Mouse (Mus musculus) spleen, postnatal 4 days (tissue): ENCODE measurements at regions not wholly inside any gene's neighbourhood (a gene's known extent, or its start where the extent isn't known, plus 50 kb on each side); places are given as distances from the start of the nearest gene placed in this dataset.

Source experiments
- DNase-seq, 2 experiments: peaks; one replicate each; pipeline ENCODE4 v3.0.0; 2022; ENCODE audit warnings: low spot score in 2 of 2

- DNase-seq = no peak
Observed at GRCm38 (mm10) chr12:26903073-26903893, 434.3 kb downstream of the Cmpk2 start.

GRCm38 (mm10) chr12:26891190-26891589, 422.2 kb downstream of the Cmpk2 start:
- no peak for DNase-seq

GRCm38 (mm10) chr12:26886635-26887014, 417.6 kb downstream of the Cmpk2 start:
- no peak for DNase-seq

DNA sequence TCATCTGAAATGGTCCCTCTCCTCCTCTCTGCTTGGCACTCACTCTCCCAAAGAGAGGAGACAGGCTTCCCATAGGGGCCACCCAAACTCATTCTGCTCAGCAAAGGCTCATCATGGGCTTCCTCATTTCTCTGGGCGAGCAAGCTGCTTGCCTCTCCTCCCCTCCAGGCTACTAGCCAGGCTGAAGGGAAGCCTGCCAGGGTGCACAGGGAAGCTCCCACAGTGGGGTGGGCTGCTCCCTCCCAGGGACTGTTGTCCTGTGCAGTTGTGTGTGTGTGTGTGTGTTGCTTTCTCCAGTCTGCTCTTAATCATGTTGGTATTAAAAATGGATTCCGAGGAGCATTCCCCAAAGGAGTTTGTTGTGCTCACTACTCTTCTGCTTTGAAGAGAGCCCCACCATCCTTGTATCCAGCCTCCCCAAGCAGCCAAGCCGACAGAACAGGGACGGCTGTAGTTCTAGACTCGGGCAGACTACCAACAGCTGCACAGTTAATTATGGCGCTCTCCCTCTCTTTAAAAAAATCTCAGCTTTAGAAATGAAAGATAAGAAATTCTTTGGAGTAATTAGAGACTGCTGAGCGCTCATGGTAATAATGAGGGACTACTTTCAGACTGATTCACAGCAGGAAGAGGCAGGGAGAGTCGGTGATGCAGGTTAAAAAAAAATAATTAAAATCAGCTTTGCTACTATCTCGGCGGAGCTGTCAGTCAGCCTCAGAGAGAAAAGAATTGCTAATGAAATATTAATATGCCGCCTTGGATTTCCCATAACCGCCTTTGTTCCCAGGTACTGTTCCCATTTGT, 417.0 kb downstream of the Cmpk2 start:
- DNase-seq = no peak

GRCm38 (mm10) chr12:26885083-26885482, 416.1 kb downstream of the Cmpk2 start:
- DNase-seq = no peak

GRCm38 (mm10) chr12:26884156-26884555, 415.2 kb downstream of the Cmpk2 start:
- no peak for DNase-seq

GRCm38 (mm10) chr12:26877691-26878121, 408.7 kb downstream of the Cmpk2 start:
- DNase-seq = no peak

DNA sequence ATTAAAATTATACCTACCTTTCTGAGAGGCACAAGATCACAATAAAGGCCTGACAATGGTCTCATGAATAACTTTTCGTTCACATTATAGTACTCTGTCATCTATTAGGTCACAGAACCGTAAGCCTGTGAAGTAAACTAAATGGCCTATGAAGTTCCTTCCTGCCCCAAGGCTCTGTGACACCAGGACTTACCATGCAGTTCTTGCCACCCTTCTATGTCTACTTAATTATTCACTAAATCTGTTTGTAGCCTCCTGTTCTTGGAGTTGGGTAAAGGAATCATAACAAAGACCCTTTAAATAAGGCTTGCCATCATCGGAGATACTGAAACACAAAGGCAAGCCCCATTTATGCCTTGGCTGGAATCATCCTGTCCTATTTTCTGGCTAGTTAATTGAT, 408.3 kb downstream of the Cmpk2 start:
- no peak for DNase-seq

- DNase-seq = no peak
Observed at GRCm38 (mm10) chr12:26872466-26872865, 403.5 kb downstream of the Cmpk2 start.

GRCm38 (mm10) chr12:26867731-26868130, 398.7 kb downstream of the Cmpk2 start:
- no peak for DNase-seq

GRCm38 (mm10) chr12:26855091-26855516, 386.1 kb downstream of the Cmpk2 start:
- DNase-seq = no peak

DNA sequence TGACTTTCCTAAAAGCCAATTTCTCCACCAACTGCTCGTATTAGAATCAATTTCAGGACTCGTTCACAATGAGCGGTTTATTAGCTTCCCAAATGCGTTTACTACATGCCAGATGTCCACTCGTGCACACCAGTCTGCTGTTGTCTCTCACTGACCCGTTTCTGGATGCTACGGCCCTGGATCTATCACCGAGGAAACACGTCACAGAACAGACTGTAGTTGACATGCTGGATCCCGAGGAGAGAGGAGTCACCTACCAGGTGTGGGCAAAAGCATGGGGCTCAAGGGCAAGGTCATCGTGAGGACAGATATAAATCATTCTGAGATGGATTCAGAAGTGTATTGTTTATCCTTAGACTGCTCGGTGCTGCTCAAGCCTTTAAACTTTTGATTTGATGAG, 375.9 kb downstream of the Cmpk2 start:
- no peak for DNase-seq

GRCm38 (mm10) chr12:26842696-26843095, 373.7 kb downstream of the Cmpk2 start:
- no peak for DNase-seq

- no peak for DNase-seq
Observed at GRCm38 (mm10) chr12:26821257-26821968, 352.4 kb downstream of the Cmpk2 start.

DNA sequence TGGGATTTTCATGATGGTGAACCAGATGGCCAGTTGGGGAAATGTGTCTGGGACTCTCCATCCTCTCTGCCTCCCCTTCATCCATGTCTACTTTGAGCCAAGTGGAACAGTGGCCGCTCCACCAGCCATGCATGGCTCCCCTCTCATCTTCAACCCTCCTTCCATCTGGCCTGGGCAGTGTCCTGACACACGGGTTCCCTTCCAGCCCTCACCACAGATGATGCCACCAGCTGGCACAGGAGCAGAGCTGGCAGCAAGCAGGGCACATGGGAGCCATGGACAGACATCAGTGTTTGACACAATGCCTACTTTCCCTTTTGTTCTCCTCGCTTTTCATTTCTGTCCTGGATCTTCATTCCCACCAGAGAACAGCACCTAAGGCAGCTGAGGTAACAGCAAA, 348.9 kb downstream of the Cmpk2 start:
- no peak for DNase-seq

DNA sequence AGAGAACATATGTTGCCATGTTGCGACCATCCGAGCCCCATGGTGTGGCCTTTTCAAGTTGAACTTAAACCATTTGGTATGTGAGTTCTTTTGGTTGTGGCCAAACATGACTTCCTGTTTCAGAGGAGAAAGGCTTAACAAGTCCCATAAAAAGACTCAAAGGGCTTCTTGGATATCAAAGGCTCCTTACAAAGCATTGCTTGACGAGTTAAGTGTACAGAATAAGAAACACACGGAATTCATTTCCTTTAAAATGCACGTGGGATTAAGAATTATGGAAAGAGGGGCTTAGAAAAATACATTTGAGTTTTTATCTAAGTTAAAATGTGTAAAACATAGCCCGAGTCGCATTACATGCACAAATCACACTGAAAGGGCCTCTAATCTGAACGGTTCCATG, 346.8 kb downstream of the Cmpk2 start:
- no peak for DNase-seq

GRCm38 (mm10) chr12:26810565-26811177, 341.7 kb downstream of the Cmpk2 start:
- no peak for DNase-seq

- DNase-seq = no peak
Observed at GRCm38 (mm10) chr12:26809670-26810069, 340.7 kb downstream of the Cmpk2 start.

DNA sequence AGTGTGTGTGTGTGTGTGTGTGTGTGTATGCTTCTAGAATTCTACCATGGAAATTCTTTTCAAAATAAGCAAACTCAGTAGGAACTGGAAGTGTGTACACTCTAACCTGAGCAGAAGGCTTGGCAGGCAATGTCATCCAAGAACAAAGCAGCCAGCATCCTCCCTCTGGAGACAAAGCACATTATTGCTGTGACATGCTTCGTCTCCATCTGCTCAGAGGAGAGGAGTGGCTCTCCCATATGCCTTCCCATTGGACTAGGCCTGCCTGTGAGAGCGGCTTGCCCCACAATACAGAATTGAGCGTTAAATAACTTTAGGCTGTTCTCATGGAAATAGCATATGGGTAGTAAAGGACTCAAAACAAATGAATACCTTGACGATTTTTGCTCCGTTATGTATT, 333.5 kb downstream of the Cmpk2 start:
- no peak for DNase-seq

GRCm38 (mm10) chr12:26799310-26799709, 330.3 kb downstream of the Cmpk2 start:
- no peak for DNase-seq

GRCm38 (mm10) chr12:26796367-26796766, 327.4 kb downstream of the Cmpk2 start:
- no peak for DNase-seq

GRCm38 (mm10) chr12:26789336-26789846, 320.4 kb downstream of the Cmpk2 start:
- no peak for DNase-seq
